Mouse (Mus musculus): ENCODE results near the gene Hoxb1.
A peak's percentile ranks its signal among the peaks of the same experiment; 100 is the strongest.

The Hoxb1 gene

GRCm38 (mm10) chr11:96365441-96366091 lies at the start of gene Hoxb1:
Hoxb1 (plus strand) TSS chr11:96365752.
- DNase-seq: no peak

GRCm38 (mm10) chr11:96316696-96317607 lies 48.6 kb upstream of the Hoxb1 start:
- no peak for DNase-seq

GRCm38 (mm10) chr11:96317608-96318367 lies 47.8 kb upstream of the Hoxb1 start, which contains the start of gene Hoxb4:
Hoxb4 (plus strand) TSS chr11:96318267.
- DNase-seq: no peak

GRCm38 (mm10) chr11:96318368-96319070 lies 47.0 kb upstream of the Hoxb1 start:
- peak; percentile 89 to 95 for DNase-seq

- peak; percentile 61 to 66 for DNase-seq
These were observed 46.3 kb upstream of the Hoxb1 start for GRCm38 (mm10) chr11:96319071-96319902.

- peak; percentile 76 to 78 for DNase-seq
These were observed 45.6 kb upstream of the Hoxb1 start for GRCm38 (mm10) chr11:96319910-96320309.

DNA sequence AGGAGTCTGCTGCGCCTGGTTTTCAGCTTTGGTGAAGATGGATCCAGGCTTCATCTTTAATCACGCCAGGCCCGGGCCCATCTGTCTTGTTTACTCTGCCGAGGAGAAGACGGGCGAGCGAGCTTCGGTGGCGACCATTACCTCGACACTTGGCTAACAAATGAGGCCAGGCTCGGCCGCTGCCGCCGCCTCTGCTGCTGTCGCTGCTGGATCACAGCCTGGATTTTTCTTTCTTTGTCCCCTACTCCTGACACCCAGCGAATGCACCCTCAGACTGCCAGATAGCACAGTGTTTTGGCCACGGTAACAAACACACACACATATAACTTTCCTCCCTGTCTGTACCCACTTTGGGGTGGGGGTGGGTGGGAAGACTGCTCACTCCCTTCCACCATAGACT lies 44.9 kb upstream of the Hoxb1 start:
- DNase-seq: peak in 1 of 2 experiments; percentile 59

DNA sequence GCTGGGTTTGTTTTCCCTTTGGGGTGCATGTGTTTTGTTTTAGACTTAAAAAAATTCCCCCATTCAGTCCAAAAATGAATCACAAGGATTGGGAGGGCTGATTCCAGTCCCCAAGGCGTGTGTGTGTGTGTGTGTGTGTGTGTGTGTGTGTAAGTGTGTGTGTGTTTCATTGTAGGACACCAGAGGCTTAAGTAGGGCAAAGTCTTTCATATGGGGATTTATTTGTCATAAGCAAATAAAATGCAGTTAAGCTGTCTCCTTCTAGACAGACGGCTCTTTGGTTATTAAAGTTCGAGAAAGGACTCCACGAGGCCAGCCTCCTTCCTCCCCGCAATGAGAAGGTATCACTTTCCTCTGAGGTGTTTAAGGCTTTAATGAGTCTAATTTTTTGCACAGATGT lies 43.7 kb upstream of the Hoxb1 start:
- no peak for DNase-seq

DNA sequence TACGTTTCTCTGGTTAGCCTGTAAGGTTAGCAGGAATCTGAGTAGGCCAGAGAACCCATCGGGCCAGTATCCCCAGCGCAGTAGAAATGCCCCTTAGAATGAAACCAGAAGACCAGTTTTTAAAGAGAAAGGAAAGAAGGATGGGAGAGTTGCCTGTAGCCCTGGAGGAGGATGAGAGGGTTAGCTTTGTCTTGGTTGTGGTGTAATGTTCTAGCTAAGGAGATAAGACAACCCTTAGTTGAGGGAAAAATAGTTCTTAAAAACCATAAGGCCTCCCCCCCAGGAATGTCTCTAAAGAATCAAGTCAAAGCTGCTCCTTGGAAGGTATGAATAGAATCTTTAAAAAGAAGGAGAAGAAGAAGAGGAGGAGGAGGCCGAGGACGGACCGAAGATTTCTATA lies 42.8 kb upstream of the Hoxb1 start:
- DNase-seq: no peak

DNA sequence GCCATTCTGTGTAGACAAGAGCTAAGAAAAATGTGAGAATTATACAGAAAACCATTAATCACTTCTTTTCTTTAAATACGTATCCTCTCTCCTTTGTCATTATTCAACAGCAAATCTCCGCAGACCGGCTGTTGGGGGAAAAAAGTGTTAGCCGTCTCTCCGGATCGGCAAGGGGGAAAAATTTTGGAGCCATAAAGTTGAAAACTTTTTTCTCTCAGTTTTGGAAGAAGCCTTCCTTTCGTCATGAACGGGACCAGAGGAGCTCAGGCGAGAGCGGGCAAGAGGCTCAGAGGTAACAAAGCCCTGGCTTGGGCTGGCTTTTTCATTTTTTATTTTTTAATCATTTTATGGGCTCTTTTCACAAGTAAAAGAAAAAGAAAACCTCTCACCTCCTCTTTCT lies 42.4 kb upstream of the Hoxb1 start, which contains the start of gene Hoxb3:
Hoxb3 (plus strand) TSS at position 173 of the 400 bp plus-strand sequence.
- no peak for DNase-seq

- no peak for DNase-seq
These were observed 41.4 kb upstream of the Hoxb1 start for GRCm38 (mm10) chr11:96324125-96324524.

DNA sequence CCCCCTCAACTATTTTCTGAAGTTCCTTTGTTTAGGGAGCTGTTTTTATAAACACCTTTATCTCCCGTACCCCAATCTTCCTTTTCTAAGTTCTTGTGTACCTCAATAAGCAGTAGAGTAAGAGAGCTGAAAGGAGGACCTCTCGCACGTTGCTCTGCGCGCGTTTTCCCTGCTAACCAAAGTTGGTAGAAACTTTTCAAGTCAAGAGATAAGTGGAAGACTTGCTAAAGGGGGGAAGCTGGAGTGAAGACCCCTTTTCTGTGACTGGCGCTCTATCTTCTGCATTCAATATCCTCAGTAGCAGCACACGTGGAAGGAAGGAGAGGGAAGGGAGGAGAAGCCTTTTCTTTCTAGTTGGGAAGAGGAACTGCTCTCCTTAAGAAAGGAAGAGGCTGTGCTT lies 40.6 kb upstream of the Hoxb1 start:
- no peak for DNase-seq

- DNase-seq: no peak
These were observed 39.8 kb upstream of the Hoxb1 start for GRCm38 (mm10) chr11:96325747-96326212.

GRCm38 (mm10) chr11:96326705-96327104 lies 38.8 kb upstream of the Hoxb1 start:
- DNase-seq: no peak

DNA sequence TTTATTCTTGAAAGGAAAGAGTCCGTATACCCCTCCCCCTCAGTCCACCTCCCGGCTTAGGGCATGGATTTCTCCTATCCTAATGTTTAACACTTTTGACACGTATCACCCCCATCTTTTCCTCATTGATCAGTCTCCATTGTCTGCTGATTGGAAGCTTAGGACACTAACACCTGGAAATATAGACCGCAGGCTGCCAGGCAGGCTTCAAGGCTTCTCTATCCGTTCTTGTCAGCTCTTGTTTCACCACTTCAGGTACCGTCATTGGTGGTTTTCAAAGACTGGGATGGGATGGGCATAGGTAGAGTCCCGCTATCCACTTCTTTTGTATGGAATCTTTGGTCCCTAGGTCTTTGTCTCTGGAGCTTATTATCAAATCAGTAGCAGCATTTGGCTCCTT lies 38.4 kb upstream of the Hoxb1 start:
- DNase-seq: no peak

- DNase-seq: no peak
These were observed 37.8 kb upstream of the Hoxb1 start for GRCm38 (mm10) chr11:96327750-96328149.

GRCm38 (mm10) chr11:96328605-96329004 lies 36.9 kb upstream of the Hoxb1 start:
- no peak for DNase-seq

GRCm38 (mm10) chr11:96332105-96332504 lies 33.4 kb upstream of the Hoxb1 start:
- DNase-seq: no peak

DNA sequence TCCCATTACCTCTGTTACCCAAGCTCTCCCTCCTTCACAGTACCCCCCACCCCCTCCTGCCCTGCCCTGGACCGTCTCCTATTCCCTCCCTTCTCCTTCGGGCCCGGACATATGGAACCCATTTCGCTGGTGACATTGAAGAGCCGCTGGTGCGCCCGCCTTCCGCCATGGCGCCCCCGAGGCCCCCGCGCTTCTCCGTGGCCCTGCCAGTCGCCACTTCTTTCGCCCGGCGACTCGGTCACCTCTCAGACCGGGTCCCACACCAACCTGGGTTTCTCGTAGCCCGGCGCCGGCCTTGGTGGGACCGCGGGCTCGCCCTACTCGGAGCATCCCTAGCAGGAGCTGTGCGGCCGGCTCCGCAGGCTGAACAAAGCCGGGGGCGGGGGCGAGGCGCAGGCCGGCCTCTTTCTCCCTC lies 32.9 kb upstream of the Hoxb1 start:
- no peak for DNase-seq

GRCm38 (mm10) chr11:96333241-96334001 lies 32.1 kb upstream of the Hoxb1 start:
- DNase-seq: no peak

DNA sequence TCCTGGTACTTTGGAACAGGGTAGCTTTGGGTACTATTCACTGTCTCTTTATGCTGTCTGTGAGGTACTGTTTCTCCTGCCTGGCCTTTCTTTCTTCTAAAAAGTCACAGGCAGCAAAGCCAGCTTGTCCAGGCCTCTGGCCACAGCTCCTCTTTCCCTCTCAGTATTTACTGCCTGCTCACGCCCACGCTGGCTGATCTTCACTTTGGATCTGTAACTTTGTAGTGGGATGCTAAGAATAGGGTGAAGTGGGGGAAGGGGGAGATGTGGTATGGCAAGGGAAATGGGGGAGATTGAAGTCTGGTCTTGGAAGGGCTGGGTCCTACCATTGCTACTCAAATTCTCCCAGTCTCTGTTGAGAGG lies 31.6 kb upstream of the Hoxb1 start:
- DNase-seq: no peak

All from kidney, postnatal 36 days (tissue).